Mouse (Mus musculus): ENCODE measurements around the gene Bcl9l. TPM values are rescaled to one million over a fixed set of nuclear protein-coding genes. Genes with fewer than 3 reads are reported as not detected.

Gene Bcl9l
- polyA plus RNA-seq, 1 experiment: 11.1 TPM

DNA sequence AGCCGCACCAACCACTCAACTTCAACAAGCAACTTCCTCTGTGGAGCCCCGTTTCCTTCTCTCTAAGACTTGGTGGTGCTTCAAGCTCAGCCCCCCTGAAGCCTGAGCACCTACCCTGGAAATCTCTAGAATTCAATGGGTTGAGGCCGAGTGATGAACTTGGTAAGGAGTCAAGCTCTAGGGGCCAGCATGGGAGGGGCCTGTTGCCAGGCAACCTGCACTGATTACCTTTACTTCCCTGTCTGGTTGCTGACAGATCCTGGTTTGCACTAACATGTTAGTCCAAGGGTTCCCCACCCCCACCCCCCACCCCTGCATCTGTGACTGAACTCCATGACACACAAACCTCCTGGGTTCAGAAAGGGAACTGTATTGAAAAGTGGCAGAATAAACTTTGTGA is 62.4 kb downstream of the Bcl9l start:
- no peak for DNase-seq (ENCODE audit: low spot score)

DNA sequence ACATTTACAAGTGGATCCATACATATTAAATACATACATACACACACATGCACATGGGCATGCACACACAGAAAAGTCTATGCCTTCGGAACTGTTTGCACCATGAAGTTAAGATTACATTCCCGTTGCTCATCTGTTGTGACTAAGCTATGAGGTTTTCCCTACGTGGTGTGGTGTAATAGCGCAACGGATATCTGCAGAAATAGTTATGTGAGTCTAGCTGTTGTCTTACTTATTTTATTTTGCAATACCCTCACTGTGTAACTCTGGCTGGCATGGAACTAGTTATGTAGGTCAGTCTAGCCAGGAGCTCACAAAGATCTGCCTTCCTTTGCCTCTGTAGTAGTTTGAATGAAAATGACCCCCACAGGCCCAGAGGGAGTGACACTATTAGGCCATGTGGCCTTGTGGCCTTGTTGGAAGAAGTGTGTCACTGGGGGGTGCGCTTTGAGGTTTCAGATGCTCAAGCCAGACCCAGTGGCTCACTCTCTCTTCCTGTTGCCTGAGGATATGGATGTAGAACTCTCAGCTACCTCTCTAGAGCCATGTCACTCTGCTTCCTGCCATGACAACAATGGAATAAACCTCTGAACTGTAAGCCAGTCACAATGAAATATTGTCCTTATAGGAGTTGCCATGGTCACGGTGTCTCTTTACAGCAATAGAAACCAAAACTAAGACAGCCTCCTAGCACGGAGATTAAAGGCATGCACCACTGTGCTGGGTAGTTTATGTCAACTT is 66.0 kb downstream of the Bcl9l start:
- DNase-seq (ENCODE audit: low spot score): no peak

DNA sequence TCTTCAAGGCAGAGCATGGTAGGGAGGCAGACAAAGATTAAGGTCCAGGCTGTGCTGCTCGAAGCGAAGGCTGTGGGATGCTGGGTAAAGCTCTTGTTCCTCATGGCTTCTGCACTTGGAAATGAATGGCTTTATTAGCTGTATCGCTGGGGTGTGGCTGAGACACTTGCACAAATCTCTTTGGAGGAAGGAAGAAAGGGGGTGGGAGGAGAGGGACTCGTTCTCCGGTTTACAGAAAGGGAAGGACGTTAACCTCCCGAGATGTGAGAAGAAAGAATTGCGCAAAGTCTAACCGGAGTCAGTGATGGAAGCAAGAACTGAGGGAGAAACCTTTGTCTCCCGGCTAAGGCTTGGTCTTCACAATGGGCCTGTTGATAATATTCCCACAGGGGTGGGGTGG is 68.5 kb downstream of the Bcl9l start:
- DNase-seq (ENCODE audit: low spot score): no peak

DNA sequence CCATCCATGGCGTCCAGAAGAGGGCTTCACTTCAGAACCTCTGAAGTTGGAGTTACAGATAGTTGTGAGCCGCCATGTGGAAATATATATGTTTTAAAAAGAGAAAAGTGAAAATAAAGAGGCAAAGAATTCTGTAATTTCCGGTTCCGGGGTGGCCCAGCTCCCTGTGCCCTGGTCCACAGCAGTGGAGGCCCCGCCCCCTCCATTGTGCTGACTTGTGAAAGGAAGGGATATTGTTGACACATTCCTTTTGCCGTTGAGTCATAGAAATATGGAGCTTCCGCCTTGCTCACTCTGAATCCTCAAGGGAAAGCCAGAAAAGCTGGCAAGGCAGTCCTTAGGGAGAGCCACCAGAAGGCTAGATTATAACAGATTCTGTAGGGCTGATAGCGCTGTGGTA is 69.5 kb downstream of the Bcl9l start:
- DNase-seq (ENCODE audit: low spot score): peak; percentile 34

Other genes starting within 250 kb of the Bcl9l start
- 14.9 and 16.0 TPM in 2 replicates for gene Cbl, start 248.8 kb upstream of the Bcl9l start, polyA plus RNA-seq (2012; rRNA removed)
- gene Ccdc153, start 242.1 kb upstream of the Bcl9l start, polyA plus RNA-seq (2012; rRNA removed): not detected in 2 replicates
- 0.21 and 0.24 TPM in 2 replicates for gene Pdzd3, start 231.4 kb upstream of the Bcl9l start, polyA plus RNA-seq (2012; rRNA removed)
- 9.6 and 13.0 TPM in 2 replicates for gene Nlrx1, start 214.2 kb upstream of the Bcl9l start, polyA plus RNA-seq (2012; rRNA removed)
- gene Abcg4, start 194.2 kb upstream of the Bcl9l start, polyA plus RNA-seq (2012; rRNA removed): 7.6 and 8.9 TPM in 2 replicates
- 20.2 and 22.7 TPM in 2 replicates for gene Hinfp, start 177.2 kb upstream of the Bcl9l start, polyA plus RNA-seq (2012; rRNA removed)
- 30.5 and 31.4 TPM in 2 replicates for gene C2cd2l, start 162.5 kb upstream of the Bcl9l start, polyA plus RNA-seq (2012; rRNA removed)
- gene Dpagt1, start 156.8 kb upstream of the Bcl9l start, polyA plus RNA-seq (2012; rRNA removed): 24.7 and 25.8 TPM in 2 replicates
- 19.8 and 22.1 TPM in 2 replicates for gene H2afx, start 148.1 kb upstream of the Bcl9l start, polyA plus RNA-seq (2012; rRNA removed)
- 34.4 and 40.7 TPM in 2 replicates for gene Hmbs, start 138.6 kb upstream of the Bcl9l start, polyA plus RNA-seq (2012; rRNA removed)
- 22.0 and 26.8 TPM in 2 replicates for gene Vps11, start 121.2 kb upstream of the Bcl9l start, polyA plus RNA-seq (2012; rRNA removed)
- 34.4 and 35.3 TPM in 2 replicates for gene Hyou1, start 103.3 kb upstream of the Bcl9l start, polyA plus RNA-seq (2012; rRNA removed)
- 20.0 and 22.2 TPM in 2 replicates for gene Slc37a4, start 86.0 kb upstream of the Bcl9l start, polyA plus RNA-seq (2012; rRNA removed)
- gene Rps25, start 75.7 kb upstream of the Bcl9l start, polyA plus RNA-seq (2012; rRNA removed): 1,336 and 1,393 TPM in 2 replicates
- 55.6 and 68.6 TPM in 2 replicates for gene Trappc4, start 75.2 kb upstream of the Bcl9l start, polyA plus RNA-seq (2012; rRNA removed)
- 33.7 and 47.1 TPM in 2 replicates for gene Ccdc84, start 64.3 kb upstream of the Bcl9l start, polyA plus RNA-seq (2012; rRNA removed)
- 0.28 and 0.63 TPM in 2 replicates for gene Foxr1, start 41.7 kb upstream of the Bcl9l start, polyA plus RNA-seq (2012; rRNA removed)
- gene Upk2, start 27.8 kb upstream of the Bcl9l start, polyA plus RNA-seq (2012; rRNA removed): 788 and 1,023 TPM in 2 replicates
- 0.11 and 0.16 TPM in 2 replicates for gene Cxcr5, start 79.1 kb downstream of the Bcl9l start, polyA plus RNA-seq (2012; rRNA removed)
- 28.2 and 47.5 TPM in 2 replicates for gene Ddx6, start 122.1 kb downstream of the Bcl9l start, polyA plus RNA-seq (2012; rRNA removed)
- gene Treh, start 190.4 kb downstream of the Bcl9l start, polyA plus RNA-seq (2012; rRNA removed): not detected in 2 replicates